Mouse (Mus musculus): ENCODE results near the gene Syt6.
"Not testable (repeated sequence)": the region's sequence is repeated elsewhere in the genome, so short reads cannot be mapped to it uniquely, and the experiment has no call there.

Syt6 gene

GRCm38 (mm10) chr3:103601561-103601960 is 26.5 kb downstream of the Syt6 start:
- no peak for DNase-seq

- no peak for DNase-seq
Measured at GRCm38 (mm10) chr3:103606045-103606597, 31.1 kb downstream of the Syt6 start.

- no peak for DNase-seq
Measured at GRCm38 (mm10) chr3:103606660-103607595, 31.9 kb downstream of the Syt6 start.

GRCm38 (mm10) chr3:103610231-103610630 is 35.2 kb downstream of the Syt6 start:
- no peak for DNase-seq

GRCm38 (mm10) chr3:103612636-103613355 is 37.8 kb downstream of the Syt6 start:
- DNase-seq, result no peak

- no peak for DNase-seq
Measured at GRCm38 (mm10) chr3:103615621-103616020, 40.6 kb downstream of the Syt6 start.

GRCm38 (mm10) chr3:103616981-103617380 is 42.0 kb downstream of the Syt6 start:
- DNase-seq, result no peak

GRCm38 (mm10) chr3:103620101-103620500 is 45.1 kb downstream of the Syt6 start:
- DNase-seq, result no peak

GRCm38 (mm10) chr3:103623893-103624470 is 49.0 kb downstream of the Syt6 start:
- DNase-seq, result no peak

- DNase-seq, result no peak
Measured at GRCm38 (mm10) chr3:103624591-103625051, 49.6 kb downstream of the Syt6 start.

GRCm38 (mm10) chr3:103625169-103625568 is 50.1 kb downstream of the Syt6 start:
- DNase-seq, result no peak

GRCm38 (mm10) chr3:103626481-103626880 is 51.5 kb downstream of the Syt6 start:
- no peak for DNase-seq

GRCm38 (mm10) chr3:103627661-103628060 is 52.6 kb downstream of the Syt6 start:
- DNase-seq, result no peak

- DNase-seq, result no peak
Measured at GRCm38 (mm10) chr3:103633124-103633523, 58.1 kb downstream of the Syt6 start.

GRCm38 (mm10) chr3:103633831-103634230 is 58.8 kb downstream of the Syt6 start:
- DNase-seq, result no peak

- no peak for DNase-seq
Measured at GRCm38 (mm10) chr3:103634256-103634655, 59.2 kb downstream of the Syt6 start.

GRCm38 (mm10) chr3:103637641-103638040 is 62.6 kb downstream of the Syt6 start:
- DNase-seq, result no peak

GRCm38 (mm10) chr3:103640226-103640803 is 65.3 kb downstream of the Syt6 start:
- DNase-seq, result no peak

GRCm38 (mm10) chr3:103641301-103641700 is 66.3 kb downstream of the Syt6 start:
- no peak for DNase-seq

GRCm38 (mm10) chr3:103645968-103646367 is 70.9 kb downstream of the Syt6 start, which contains the start of gene Atg4a-ps:
Gene Atg4a-ps, minus strand, starts transcription at chr3:103646068.
- DNase-seq, result not testable (repeated sequence)

- DNase-seq, result no peak
Measured at GRCm38 (mm10) chr3:103647164-103647867, 72.3 kb downstream of the Syt6 start.

- DNase-seq, result no peak
Measured at GRCm38 (mm10) chr3:103648486-103648885, 73.5 kb downstream of the Syt6 start.

Measured in right cerebral cortex, postnatal 25 days (tissue).